Mouse (Mus musculus): ENCODE data around the gene Chrna3. TPM values are rescaled to one million over a fixed set of nuclear protein-coding genes. Genes with fewer than 3 reads are reported as not detected.
A peak's percentile ranks its signal among the peaks of the same experiment; 100 is the strongest.

Gene Chrna3
- polyA plus RNA-seq (2015; fragmentation: Nextera tagmentation; extraction: Ambion mirVana) = 5.3 and 5.4 TPM in 2 replicates

GRCm38 (mm10) chr9:55026275-55026663, at the start of gene Chrna3:
Gene Chrna3 (minus strand): TSS chr9:55026562.
- ATAC-seq = 0 out of 2 replicates have a peak, but pooled peaks have one; percentile 13
- Histone ChIP-seq H3K9me3 (ENCODE audit: control insufficient read depth) (no peaks in the 10 kb centered on the region), H3K4me2 (replicated peaks; ENCODE audit: low read depth) (peak within 1 kb of the TSS; percentile 45), H3K27ac (ENCODE audit: low read depth, low read length) (no peak within 1 kb of the TSS), H3K36me3 (ENCODE audit: control insufficient read depth, insufficient read depth) (no peaks in the 10 kb centered on the region), H3K4me3 (ENCODE audit: low read depth, low read length) (peak within 1 kb of the TSS; percentile 26), H3K27me3 (replicated peaks; ENCODE audit: control insufficient read depth, insufficient read depth, low read length) (peaks cover 36% of the 10 kb centered on the region), H3K9ac (ENCODE audit: low read depth, low read length) (no peak within 1 kb of the TSS), H3K4me1 (replicated peaks; ENCODE audit: control insufficient read depth, insufficient read depth, low read length) (no peaks in the 10 kb centered on the region)
- no peak for TF ChIP-seq CTCF (IDR thresholded peaks at IDR 0.05; ENCODE audit: low read depth)
- 1% methylated on average over 38 of the region's 39 CpGs for WGBS

GRCm38 (mm10) chr9:55067965-55068265, 41.6 kb upstream of the Chrna3 start:
- no peaks in the 10 kb centered on the region for H3K9me3 ChIP-seq (ENCODE audit: control insufficient read depth)
- no peak overlapping the region for H3K4me2 ChIP-seq (replicated peaks; ENCODE audit: low read depth)
- no peak for ATAC-seq
- TF ChIP-seq CTCF (IDR thresholded peaks at IDR 0.05; ENCODE audit: low read depth) = no peak
- no peak overlapping the region for H3K27ac ChIP-seq (ENCODE audit: low read depth, low read length)
- H3K4me1 ChIP-seq (replicated peaks; ENCODE audit: control insufficient read depth, insufficient read depth, low read length) = no peaks in the 10 kb centered on the region
- no peaks in the 10 kb centered on the region for H3K27me3 ChIP-seq (replicated peaks; ENCODE audit: control insufficient read depth, insufficient read depth, low read length)
- WGBS = 25% methylated on average over 5 of the region's 5 CpGs
- no peak overlapping the region for H3K9ac ChIP-seq (ENCODE audit: low read depth, low read length)
- H3K4me3 ChIP-seq (ENCODE audit: low read depth, low read length) = no peak overlapping the region
- H3K36me3 ChIP-seq (ENCODE audit: control insufficient read depth, insufficient read depth) = no peaks in the 10 kb centered on the region

GRCm38 (mm10) chr9:55067260-55067964, 41.0 kb upstream of the Chrna3 start:
- 39% methylated on average over 8 of the region's 8 CpGs for WGBS
- H3K27ac ChIP-seq (ENCODE audit: low read depth, low read length) = no peak overlapping the region
- no peaks in the 10 kb centered on the region for H3K36me3 ChIP-seq (ENCODE audit: control insufficient read depth, insufficient read depth)
- H3K4me2 ChIP-seq (replicated peaks; ENCODE audit: low read depth) = no peak overlapping the region
- no peak overlapping the region for H3K4me3 ChIP-seq (ENCODE audit: low read depth, low read length)
- no peaks in the 10 kb centered on the region for H3K27me3 ChIP-seq (replicated peaks; ENCODE audit: control insufficient read depth, insufficient read depth, low read length)
- no peak for TF ChIP-seq CTCF (IDR thresholded peaks at IDR 0.05; ENCODE audit: low read depth)
- ATAC-seq = no peak
- no peaks in the 10 kb centered on the region for H3K4me1 ChIP-seq (replicated peaks; ENCODE audit: control insufficient read depth, insufficient read depth, low read length)
- H3K9me3 ChIP-seq (ENCODE audit: control insufficient read depth) = no peaks in the 10 kb centered on the region
- no peak overlapping the region for H3K9ac ChIP-seq (ENCODE audit: low read depth, low read length)

- Histone ChIP-seq H3K27me3 (replicated peaks; ENCODE audit: control insufficient read depth, insufficient read depth, low read length) (no peaks in the 10 kb centered on the region), H3K9ac (ENCODE audit: low read depth, low read length) (no peak overlapping the region), H3K27ac (ENCODE audit: low read depth, low read length) (no peak overlapping the region), H3K4me3 (ENCODE audit: low read depth, low read length) (no peak overlapping the region), H3K9me3 (ENCODE audit: control insufficient read depth) (no peaks in the 10 kb centered on the region), H3K36me3 (ENCODE audit: control insufficient read depth, insufficient read depth) (no peaks in the 10 kb centered on the region), H3K4me1 (replicated peaks; ENCODE audit: control insufficient read depth, insufficient read depth, low read length) (no peaks in the 10 kb centered on the region), H3K4me2 (replicated peaks; ENCODE audit: low read depth) (no peak overlapping the region)
- ATAC-seq = no peak
- TF ChIP-seq CTCF (IDR thresholded peaks at IDR 0.05; ENCODE audit: low read depth) = no peak
- WGBS = 77% methylated on average over 9 of the region's 9 CpGs
These were observed 38.9 kb upstream of the Chrna3 start for GRCm38 (mm10) chr9:55065241-55065640.

- Histone ChIP-seq H3K36me3 (ENCODE audit: control insufficient read depth, insufficient read depth) (no peaks in the 10 kb centered on the region), H3K27ac (ENCODE audit: low read depth, low read length) (no peak overlapping the region), H3K4me3 (ENCODE audit: low read depth, low read length) (no peak overlapping the region), H3K27me3 (replicated peaks; ENCODE audit: control insufficient read depth, insufficient read depth, low read length) (no peaks in the 10 kb centered on the region), H3K4me2 (replicated peaks; ENCODE audit: low read depth) (no peak overlapping the region), H3K9me3 (ENCODE audit: control insufficient read depth) (no peaks in the 10 kb centered on the region), H3K9ac (ENCODE audit: low read depth, low read length) (no peak overlapping the region), H3K4me1 (replicated peaks; ENCODE audit: control insufficient read depth, insufficient read depth, low read length) (no peaks in the 10 kb centered on the region)
- no peak for ATAC-seq
- no peak for TF ChIP-seq CTCF (IDR thresholded peaks at IDR 0.05; ENCODE audit: low read depth)
- WGBS = 81% methylated on average over 4 of the region's 4 CpGs
These were observed 31.7 kb upstream of the Chrna3 start for GRCm38 (mm10) chr9:55058067-55058466.

GRCm38 (mm10) chr9:55055386-55055930, 29.1 kb upstream of the Chrna3 start:
- no peaks in the 10 kb centered on the region for H3K36me3 ChIP-seq (ENCODE audit: control insufficient read depth, insufficient read depth)
- H3K9me3 ChIP-seq (ENCODE audit: control insufficient read depth) = no peaks in the 10 kb centered on the region
- TF ChIP-seq CTCF (IDR thresholded peaks at IDR 0.05; ENCODE audit: low read depth) = no peak
- H3K4me3 ChIP-seq (ENCODE audit: low read depth, low read length) = no peak overlapping the region
- ATAC-seq = no peak
- no peaks in the 10 kb centered on the region for H3K27me3 ChIP-seq (replicated peaks; ENCODE audit: control insufficient read depth, insufficient read depth, low read length)
- WGBS = 56% methylated on average over 2 of the region's 2 CpGs
- no peak overlapping the region for H3K4me2 ChIP-seq (replicated peaks; ENCODE audit: low read depth)
- no peaks in the 10 kb centered on the region for H3K4me1 ChIP-seq (replicated peaks; ENCODE audit: control insufficient read depth, insufficient read depth, low read length)
- no peak overlapping the region for H3K27ac ChIP-seq (ENCODE audit: low read depth, low read length)
- no peak overlapping the region for H3K9ac ChIP-seq (ENCODE audit: low read depth, low read length)
